Mouse (Mus musculus): ENCODE measurements around the gene Itgb6.

DNA sequence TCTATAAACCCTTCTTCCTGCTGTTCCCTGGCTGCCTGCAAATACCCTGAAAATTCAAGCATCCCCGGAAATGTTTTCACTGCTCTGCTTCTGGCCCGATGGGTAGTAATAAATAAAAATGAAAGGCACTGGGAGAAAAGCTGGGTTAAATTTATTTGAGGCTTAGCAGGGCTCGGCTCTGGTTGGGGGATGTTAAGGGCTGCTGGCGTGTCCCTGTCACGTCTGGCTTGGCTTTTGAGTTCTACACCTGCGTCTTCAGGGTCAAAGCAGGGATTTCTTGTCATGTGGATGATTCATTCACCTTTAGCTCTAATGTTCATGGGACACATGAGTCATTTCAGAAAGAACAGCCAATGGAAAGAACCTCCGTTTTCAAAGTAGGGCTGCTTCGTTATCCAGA, 26.7 kb downstream of the Itgb6 start:
- TF ChIP-seq CTCF (IDR thresholded peaks at IDR 0.05; ENCODE audit: extremely low read depth, insufficient read depth, low read length), result no peak
- TF ChIP-seq POLR2A (IDR thresholded peaks at IDR 0.05; ENCODE audit: extremely low read depth, insufficient read depth, low read length), result no peak

Data from cortical plate, adult 2 months (tissue).